15 mouse cellular contexts compared by ENCODE assay signal in genomic region chr12:72476773-72477450, GRCm38 (mm10). TPM values are rescaled to one million over a fixed set of nuclear protein-coding genes. Genes with fewer than 3 reads are reported as not detected.
DNase-seq lines count a peak whose midpoint lies in the region; ATAC-seq and TF ChIP-seq lines count a peak whose summit lies in the region.
"Had no signal": no experiment of that assay in that cellular context is flagged by ENCODE, and none has a peak within 500 bp of the region (broad histone marks: within the 10 kb centered on the region; RNA-seq: fewer than 3 reads in every experiment).

No protein-coding gene starts in this region.

- 51% methylated on average over 2 of the region's 2 CpGs for WGBS in liver, postnatal 0 days (ENCODE audit: insufficient replicate concordance)
- WGBS in forebrain, embryonic 11.5 days = 86% methylated on average over 2 of the region's 2 CpGs

- intact Hi-C loops in heart, postnatal 10 days (cut with DNase I) = no loop called here
- intact Hi-C loops in heart, postnatal 36 days (cut with DNase I) = no loop called here

- no peak overlapping the region for H3K4me2 ChIP-seq in liver, postnatal 0 days (ENCODE audit: low read depth, low read length)
- no peak overlapping the region for H3K4me2 ChIP-seq in forebrain, embryonic 11.5 days (ENCODE audit: low read depth, low read length, severe bottlenecking)
- H3K4me2 ChIP-seq: liver, embryonic 15.5 days; midbrain, embryonic 13.5 days had no signal

- no peak overlapping the region for H3K4me3 ChIP-seq in liver, postnatal 0 days (ENCODE audit: low read depth, low read length)
- no peak overlapping the region for H3K4me3 ChIP-seq in forebrain, embryonic 11.5 days (ENCODE audit: low read depth, low read length)
- H3K4me3 ChIP-seq: liver, embryonic 15.5 days; midbrain, embryonic 13.5 days had no signal

- TF ChIP-seq CTCF in liver, postnatal 0 days (IDR thresholded peaks at IDR 0.05; ENCODE audit: low read depth) = no peak

- ATAC-seq in liver, postnatal 0 days = peak; percentile 65
- no peak for ATAC-seq in forebrain, embryonic 11.5 days (replicated peaks; ENCODE audit: low FRiP score)
- ATAC-seq: forebrain, embryonic 16.5 days; intestine, postnatal 0 days; midbrain, embryonic 13.5 days had no signal

- no peaks in the 10 kb centered on the region for H3K36me3 ChIP-seq in liver, postnatal 0 days (replicated peaks; ENCODE audit: insufficient read depth, low read length)
- no peaks in the 10 kb centered on the region for H3K36me3 ChIP-seq in forebrain, embryonic 11.5 days (ENCODE audit: control insufficient read depth, insufficient read depth, low read length)
- H3K36me3 ChIP-seq: liver, embryonic 15.5 days; midbrain, embryonic 13.5 days had no signal

- no peaks in the 10 kb centered on the region for H3K27me3 ChIP-seq in liver, postnatal 0 days (ENCODE audit: insufficient read depth, low read length)
- no peaks in the 10 kb centered on the region for H3K27me3 ChIP-seq in forebrain, embryonic 11.5 days (ENCODE audit: control insufficient read depth, insufficient read depth, low read length)
- H3K27me3 ChIP-seq: CH12.LX; liver, embryonic 15.5 days; midbrain, embryonic 13.5 days had no signal

- TF ChIP-seq EP300 in liver, postnatal 0 days (IDR thresholded peaks at IDR 0.05; ENCODE audit: low read depth) = no peak

- H3K9me3 ChIP-seq in liver, postnatal 0 days (ENCODE audit: low read length) = no peaks in the 10 kb centered on the region
- no peaks in the 10 kb centered on the region for H3K9me3 ChIP-seq in forebrain, embryonic 11.5 days (ENCODE audit: control insufficient read depth, low read length)
- H3K9me3 ChIP-seq: liver, embryonic 15.5 days; midbrain, embryonic 13.5 days had no signal

- peak; percentile 46 to 49 for DNase-seq in heart, postnatal 10 days
- no peak for DNase-seq in heart, postnatal 36 days
- DNase-seq in liver, postnatal 0 days = peak; percentile 34
- no peak for DNase-seq in liver
- DNase-seq in adrenal gland, adult 8-10 months = peak; percentile 78
- DNase-seq in gonadal fat pad, adult 2 months (ENCODE audit: low read depth) = peak; percentile 85
- DNase-seq in forebrain, embryonic 11.5 days (ENCODE audit: low spot score) = no peak
- DNase-seq: thymus, postnatal 4 days had no signal

- no peak overlapping the region for H3K9ac ChIP-seq in liver, postnatal 0 days (replicated peaks)
- no peak overlapping the region for H3K9ac ChIP-seq in forebrain, embryonic 11.5 days (ENCODE audit: low read length)
- H3K9ac ChIP-seq: liver, embryonic 15.5 days; midbrain, embryonic 13.5 days had no signal

- H3K27ac ChIP-seq in liver, postnatal 0 days (ENCODE audit: low read depth) = peak overlapping the region; percentile 44; the same call in 1 of the 2 replicates
- no peak overlapping the region for H3K27ac ChIP-seq in forebrain, embryonic 11.5 days (ENCODE audit: low read depth, low read length)
- H3K27ac ChIP-seq: liver, embryonic 15.5 days; macrophage; midbrain, embryonic 13.5 days had no signal

- H3K4me1 ChIP-seq in liver, postnatal 0 days (ENCODE audit: insufficient read depth) = no peaks in the 10 kb centered on the region; the same call in 1 of the 2 replicates
- no peaks in the 10 kb centered on the region for H3K4me1 ChIP-seq in forebrain, embryonic 11.5 days (replicated peaks; ENCODE audit: control insufficient read depth, insufficient read depth, low read length)
- H3K4me1 ChIP-seq: midbrain, embryonic 13.5 days had no signal

RNA-seq across cellular contexts. Expression of gene Lrrc9, which starts 35.2 kb away (rescaled TPM):
- total RNA-seq in heart, postnatal 10 days (2021) = under 1 TPM; 0.41 to 0.47 TPM
- total RNA-seq in heart, postnatal 36 days (2021) = under 1 TPM; 0.19 to 0.28 TPM
- 0.11 and 0.12 TPM in 2 replicates for polyA plus RNA-seq in liver, postnatal 0 days (2015; fragmentation: Nextera tagmentation; extraction: Ambion mirVana)
- 1 to 10 TPM; 1.5 to 3.3 (median 2.4) TPM for total RNA-seq in adrenal gland, adult 8-10 months (2022)
- 2.9 and 3.3 TPM in 2 replicates for polyA plus RNA-seq in gonadal fat pad, adult 2 months (2012; rRNA removed)
- polyA plus RNA-seq in forebrain, embryonic 11.5 days (2014; fragmentation: Nextera tagmentation; extraction: Ambion mirVana) = 2.6 and 2.8 TPM in 2 replicates
- total RNA-seq: CH12.LX had no signal
- polyA plus RNA-seq: spleen, adult 2 months had no signal

RNA-seq across cellular contexts. Expression of gene Pcnx4, which starts 59.3 kb away (rescaled TPM):
- 1 to 10 TPM; 3.5 to 3.9 TPM for total RNA-seq in heart, postnatal 10 days (2021)
- 1 to 10 TPM; 3.3 to 4.2 TPM for total RNA-seq in heart, postnatal 36 days (2021)
- 1.9 TPM in 2 replicates for polyA plus RNA-seq in liver, postnatal 0 days (2015; fragmentation: Nextera tagmentation; extraction: Ambion mirVana)
- total RNA-seq in adrenal gland, adult 8-10 months (2022) = 10 to 100 TPM in 2 of 4 experiments, 1 to 10 TPM in 2; 8.7 to 12.7 (median 10.7) TPM
- polyA plus RNA-seq in gonadal fat pad, adult 2 months (2012; rRNA removed) = 5.1 and 5.3 TPM in 2 replicates
- 15.8 and 18.0 TPM in 2 replicates for polyA plus RNA-seq in forebrain, embryonic 11.5 days (2014; fragmentation: Nextera tagmentation; extraction: Ambion mirVana)

Comparison
In these comparisons a context has a peak if more than half of its experiments do, and no peak if none do; other contexts are left out.
1. DNase-seq: peak in heart, postnatal 10 days (2 of 2), liver, postnatal 0 days (single experiment), adrenal gland, adult 8-10 months (single experiment) and gonadal fat pad, adult 2 months (single experiment); none in heart, postnatal 36 days (0 of 2), liver (single experiment) and forebrain, embryonic 11.5 days (single experiment).